Mouse (Mus musculus) midbrain, embryonic 13.5 days (tissue): ENCODE measurements around the gene Lrrc43. TPM values are rescaled to one million over a fixed set of nuclear protein-coding genes. Genes with fewer than 3 reads are reported as not detected.
A peak's percentile ranks its signal among the peaks of the same experiment; 100 is the strongest.
"Not testable (repeated sequence)": the region's sequence is repeated elsewhere in the genome, so short reads cannot be mapped to it uniquely, and the experiment has no call there.

ENCODE experiments used
- ATAC-seq: fragments of 200-750 bp; cut with Nextera tagmentation; 2 replicates; pipeline ENCODE4 v1.8.0; 2017; ENCODE audit warnings: mild to moderate bottlenecking, moderate TSS enrichment, moderate library complexity
- H3K27ac ChIP-seq: fragments of 300-500 bp; sonication (generic); 2 replicates; pipeline ENCODE4 v1.5.1; 2015; ENCODE audit warnings: inconsistent platforms, mild to moderate bottlenecking, moderate library complexity
- H3K27me3 ChIP-seq: fragments of 300-500 bp; sonication (generic); 2 replicates; pipeline ENCODE4 v1.6.1; 2015; ENCODE audit warnings: mild to moderate bottlenecking, inconsistent platforms
- H3K36me3 ChIP-seq: fragments of 300-500 bp; sonication (generic); 2 replicates; pipeline ENCODE4 v1.6.1; 2015; ENCODE audit warnings: mild to moderate bottlenecking, inconsistent platforms
- H3K4me1 ChIP-seq: fragments of 300-500 bp; sonication (generic); replicated peaks from 2 replicates; pipeline ENCODE4 v1.6.1; 2015; ENCODE audit warnings: inconsistent platforms
- H3K4me2 ChIP-seq: fragments of 300-500 bp; sonication (generic); replicated peaks from 2 replicates; pipeline ENCODE4 v1.6.1; 2015; ENCODE audit warnings: moderate library complexity, mild to moderate bottlenecking, inconsistent platforms
- H3K4me3 ChIP-seq: fragments of 300-500 bp; sonication (generic); replicated peaks from 2 replicates; pipeline ENCODE4 v1.5.1; 2015; ENCODE audit warnings: mild to moderate bottlenecking, inconsistent platforms
- H3K9ac ChIP-seq: fragments of 300-500 bp; sonication (generic); replicated peaks from 2 replicates; pipeline ENCODE4 v1.6.1; 2015; ENCODE audit warnings: mild to moderate bottlenecking, inconsistent platforms
- H3K9me3 ChIP-seq: fragments of 300-500 bp; sonication (generic); 2 replicates; pipeline ENCODE4 v1.6.1; 2016; ENCODE audit warnings: mild to moderate bottlenecking, inconsistent platforms
- WGBS: fragments of 180-500 bp; shearing (Covaris S2); methylation state at CpG from one replicate; pipeline ENCODE4 v1.1.7; 2015; 5-methylcytosine and 5-hydroxymethylcytosine counted together
- polyA plus RNA-seq: library from polyadenylated mRNA; unstranded; fragments of >200 nt; fragmentation: Nextera tagmentation; extraction: Ambion mirVana; gene quantifications from 2 replicates; pipeline ENCODE4 v1.2.1, GENCODE M21; 2015

Lrrc43 gene
- polyA plus RNA-seq, 1 experiment from 2014 or later: 0.15 TPM

DNA sequence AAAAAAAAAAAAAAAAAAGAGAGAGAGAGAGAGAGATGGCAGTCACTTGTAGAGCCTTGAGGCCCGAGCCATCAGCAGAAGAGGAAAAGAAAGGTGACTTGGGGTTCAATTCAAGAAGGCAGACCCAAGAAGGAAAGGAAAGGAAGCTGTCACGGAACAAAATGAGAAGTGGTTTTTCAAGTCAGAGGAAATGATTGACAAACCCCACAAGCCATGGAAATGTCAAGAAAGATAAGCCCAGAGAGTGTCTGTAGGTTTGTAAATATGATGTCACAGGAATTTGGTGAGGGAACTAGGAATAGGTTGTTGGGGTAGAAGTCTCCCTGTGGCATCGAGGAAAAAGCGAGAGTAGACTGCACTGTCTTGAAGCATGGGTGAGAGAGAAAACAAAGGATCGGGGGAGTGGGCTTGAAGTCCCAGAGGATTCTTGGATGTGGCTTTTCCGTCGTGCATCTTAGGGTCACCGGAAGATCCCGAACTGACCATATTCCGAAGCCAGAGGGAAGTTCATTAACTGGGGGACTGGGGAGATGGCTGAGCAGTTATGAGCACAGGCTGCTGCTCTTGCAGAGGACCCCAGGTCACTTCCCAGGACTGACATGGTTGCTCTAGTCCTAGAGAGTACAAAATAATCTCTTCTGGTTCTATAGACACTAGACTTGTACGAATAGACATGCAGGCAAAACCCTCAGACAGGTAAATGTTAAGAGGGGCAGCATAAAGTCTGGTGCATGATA, 1.3 kb upstream of the Lrrc43 start:
- Histone ChIP-seq H3K4me3 (no peak overlapping the region), H3K4me2 (no peak overlapping the region), H3K9ac (no peak overlapping the region), H3K27me3 (peaks cover 9% of the 10 kb centered on the region; the same call in 1 of the 2 replicates), H3K36me3 (no peaks in the 10 kb centered on the region), H3K4me1 (peaks cover 11% of the 10 kb centered on the region), H3K9me3 (no peaks in the 10 kb centered on the region), H3K27ac (no peak overlapping the region)
- WGBS: 87% methylated on average over 11 of the region's 11 CpGs
- no peak for ATAC-seq

DNA sequence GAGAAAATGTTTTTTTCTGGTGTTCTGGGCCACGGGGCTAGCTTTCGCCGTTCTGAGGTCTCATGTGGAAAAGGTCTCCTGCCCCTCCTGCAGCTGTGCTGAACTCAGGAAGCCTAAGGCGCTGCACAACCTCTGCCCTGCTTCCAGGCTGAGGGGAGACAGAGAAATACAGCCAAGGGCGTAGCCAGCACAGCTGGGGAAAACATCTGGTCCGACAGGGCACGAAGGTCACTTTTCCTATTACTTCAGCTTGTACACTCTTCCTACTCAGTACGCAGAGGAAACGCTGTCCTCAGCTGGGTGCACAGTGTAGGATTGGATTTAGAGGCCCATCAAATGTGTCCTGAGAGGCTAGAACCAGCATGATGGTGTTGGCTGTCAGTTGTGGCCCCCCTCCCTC, 830 bp downstream of the Lrrc43 start:
- Histone ChIP-seq H3K27ac (no peak overlapping the region), H3K27me3 (peaks cover 9% of the 10 kb centered on the region; the same call in 1 of the 2 replicates), H3K9ac (no peak overlapping the region), H3K4me1 (peaks cover 11% of the 10 kb centered on the region), H3K4me3 (no peak overlapping the region), H3K4me2 (no peak overlapping the region), H3K36me3 (no peaks in the 10 kb centered on the region), H3K9me3 (no peaks in the 10 kb centered on the region)
- no peak for ATAC-seq
- 64% methylated on average over 9 of the region's 9 CpGs for WGBS

DNA sequence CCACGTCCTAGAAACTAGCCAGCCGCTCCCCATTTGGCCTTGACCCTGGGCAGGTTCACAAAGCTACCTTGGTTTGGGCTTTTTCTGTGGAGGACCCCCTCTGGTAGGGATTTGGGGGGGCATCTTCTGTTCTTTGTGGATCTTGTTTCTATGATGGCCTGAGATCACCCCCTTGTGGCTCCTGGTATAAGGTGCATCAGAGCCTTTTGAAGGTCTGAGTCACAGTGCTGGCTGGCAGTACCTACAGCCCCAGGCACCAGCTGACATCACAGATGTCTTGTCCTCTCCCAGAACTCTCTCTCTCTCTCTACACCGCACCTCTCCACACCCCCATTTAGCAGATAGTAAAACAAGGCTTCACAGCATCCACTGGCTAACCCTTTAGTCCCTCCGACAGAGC, 10.6 kb downstream of the Lrrc43 start:
- Histone ChIP-seq H3K27ac (no peak overlapping the region), H3K9ac (no peak overlapping the region), H3K4me2 (no peak overlapping the region), H3K36me3 (no peaks in the 10 kb centered on the region), H3K9me3 (no peaks in the 10 kb centered on the region), H3K4me1 (peaks cover 8% of the 10 kb centered on the region; the same call in 1 of the 2 replicates), H3K27me3 (0 out of 2 replicates have a peak, but pooled peaks cover 4% of the 10 kb centered on the region), H3K4me3 (no peak overlapping the region)
- 45% methylated on average over 4 of the region's 4 CpGs for WGBS
- ATAC-seq: no peak

GRCm38 (mm10) chr5:123501973-123502372, 12.9 kb downstream of the Lrrc43 start:
- Histone ChIP-seq H3K4me1 (peaks cover 8% of the 10 kb centered on the region; the same call in 1 of the 2 replicates), H3K27ac (no peak overlapping the region), H3K27me3 (peaks cover 10% of the 10 kb centered on the region; the same call in 1 of the 2 replicates), H3K4me3 (no peak overlapping the region), H3K4me2 (no peak overlapping the region), H3K36me3 (no peaks in the 10 kb centered on the region), H3K9me3 (no peaks in the 10 kb centered on the region), H3K9ac (no peak overlapping the region)
- WGBS: 79% methylated on average over 4 of the region's 4 CpGs
- ATAC-seq: no peak

DNA sequence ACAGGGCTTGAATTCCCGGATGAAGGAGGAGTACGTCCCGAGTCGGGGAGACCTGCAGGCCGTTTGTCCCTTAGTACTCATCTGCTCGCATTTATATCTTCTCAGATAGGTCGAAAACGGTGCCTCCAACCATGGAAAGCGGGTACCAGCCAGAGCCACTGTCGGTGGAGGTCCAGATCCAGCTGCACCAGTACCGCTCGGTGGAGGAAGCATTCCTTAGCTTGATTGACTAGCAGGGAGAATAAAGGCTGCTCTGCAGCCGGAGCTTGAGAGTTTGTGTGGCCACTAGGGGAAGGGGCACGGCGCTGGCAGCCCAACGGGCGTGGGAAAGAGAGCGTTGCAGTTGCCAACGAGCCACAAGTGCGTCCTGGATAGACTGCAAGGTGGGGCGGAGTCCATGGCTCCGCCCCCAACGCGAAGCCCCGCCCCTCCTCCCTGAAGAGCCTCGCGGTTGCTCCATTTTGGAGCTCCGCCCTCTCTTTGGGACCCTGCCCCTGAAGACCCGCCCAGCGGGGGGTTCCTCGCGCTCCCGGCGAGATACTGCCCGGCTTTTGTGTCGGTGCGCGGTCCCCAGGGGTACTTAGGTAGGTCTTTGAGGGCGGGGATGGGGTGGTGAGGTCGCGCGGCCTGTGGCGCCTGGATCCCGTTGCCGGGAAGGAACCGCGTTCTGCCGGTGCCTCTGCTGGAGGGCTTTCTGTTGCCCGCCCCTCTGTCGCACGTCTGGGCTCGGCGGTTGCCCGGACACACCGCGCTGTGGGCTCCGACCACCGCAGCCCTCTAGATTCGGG, 19.0 kb downstream of the Lrrc43 start:
- H3K36me3 ChIP-seq: peaks cover 23% of the 10 kb centered on the region
- peak overlapping the region; percentile 79 for H3K4me2 ChIP-seq
- peak overlapping the region; percentile 60 for H3K4me3 ChIP-seq
- ATAC-seq: peak; percentile 90
- peaks cover 18% of the 10 kb centered on the region for H3K4me1 ChIP-seq
- no peak overlapping the region for H3K27ac ChIP-seq
- peak overlapping the region; percentile 69 for H3K9ac ChIP-seq
- peaks cover 13% of the 10 kb centered on the region for H3K27me3 ChIP-seq
- no peaks in the 10 kb centered on the region for H3K9me3 ChIP-seq
- under 1% methylated on average over 57 of the region's 59 CpGs for WGBS

DNA sequence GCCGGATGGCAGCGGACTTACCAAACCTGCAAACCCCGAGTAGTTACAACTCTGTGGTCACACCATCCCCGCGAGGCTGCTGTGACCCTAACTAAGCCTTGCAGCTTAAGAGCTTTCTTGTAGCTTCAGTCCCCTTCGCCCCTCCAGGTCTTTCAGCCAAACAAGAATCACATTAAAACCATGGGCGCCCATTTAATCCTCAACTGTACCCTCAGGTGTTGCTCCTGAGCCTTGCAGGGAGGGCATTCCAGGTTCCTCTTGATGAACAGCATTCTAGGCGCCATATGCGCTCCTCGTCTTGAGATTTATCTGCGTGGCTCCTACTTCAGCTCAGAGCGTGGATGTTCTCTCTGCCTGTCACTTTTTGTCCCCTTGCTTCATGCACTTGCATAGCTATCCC, 19.8 kb downstream of the Lrrc43 start:
- Histone ChIP-seq H3K27me3 (peaks cover 13% of the 10 kb centered on the region), H3K4me3 (peak overlapping the region; percentile 60), H3K36me3 (peaks cover 28% of the 10 kb centered on the region), H3K9me3 (no peaks in the 10 kb centered on the region), H3K9ac (peak overlapping the region; percentile 69), H3K4me1 (peaks cover 18% of the 10 kb centered on the region), H3K4me2 (peak overlapping the region; percentile 79), H3K27ac (no peak overlapping the region)
- ATAC-seq: no peak
- 5% methylated on average over 12 of the region's 12 CpGs for WGBS

DNA sequence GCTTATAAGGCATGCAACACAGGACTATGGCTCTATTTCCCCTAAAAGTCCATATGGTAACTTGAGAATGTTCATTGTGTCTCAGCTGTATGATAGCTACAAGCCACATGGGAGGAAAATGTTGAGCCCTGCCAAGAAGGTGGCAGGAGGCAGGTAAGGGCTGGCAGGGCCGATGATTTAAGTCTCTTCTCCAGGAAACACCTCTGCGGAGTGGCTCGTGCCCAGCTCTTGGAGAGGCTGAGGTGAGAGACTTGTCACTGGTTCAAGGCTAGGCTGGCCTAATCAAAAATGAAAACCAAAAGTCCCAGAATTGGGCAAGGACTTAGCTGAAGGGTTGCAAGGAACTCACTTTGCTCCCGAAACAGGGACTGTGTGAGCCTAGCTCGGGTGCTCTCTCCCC, 21.1 kb downstream of the Lrrc43 start, which contains the start of gene B3gnt4:
B3gnt4 (plus strand) TSS at position 301 of the 400 bp plus-strand sequence.
- peaks cover 18% of the 10 kb centered on the region for H3K4me1 ChIP-seq
- H3K27ac ChIP-seq: no peak within 1 kb of the TSS
- H3K9ac ChIP-seq: no peak within 1 kb of the TSS
- peak within 1 kb of the TSS; percentile 60 for H3K4me3 ChIP-seq
- no peaks in the 10 kb centered on the region for H3K9me3 ChIP-seq
- ATAC-seq: no peak
- H3K36me3 ChIP-seq: peaks cover 31% of the 10 kb centered on the region
- 94% methylated on average over 5 of the region's 5 CpGs for WGBS
- H3K4me2 ChIP-seq: peak within 1 kb of the TSS; percentile 79
- peaks cover 10% of the 10 kb centered on the region for H3K27me3 ChIP-seq

DNA sequence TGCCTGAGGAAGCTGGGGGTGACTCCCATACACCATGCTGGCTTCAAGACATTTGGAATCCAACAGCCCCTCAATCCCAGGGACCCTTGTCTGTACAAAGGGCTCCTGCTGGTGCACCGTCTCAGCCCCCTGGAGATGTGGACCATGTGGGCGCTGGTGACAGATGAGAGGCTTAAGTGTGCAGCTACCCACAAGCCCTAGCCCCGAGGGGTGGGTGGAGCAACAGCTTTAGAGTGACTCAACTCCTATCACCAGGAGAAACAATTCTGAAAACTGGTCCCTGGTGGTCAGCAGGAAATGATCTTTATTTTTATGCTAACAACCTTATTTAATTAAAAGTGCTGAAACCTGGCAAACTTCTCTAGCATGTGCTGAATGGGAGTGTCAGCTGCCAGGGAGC, 22.3 kb downstream of the Lrrc43 start:
- H3K27ac ChIP-seq, ATAC-seq, H3K9me3 ChIP-seq, H3K27me3 ChIP-seq, H3K9ac ChIP-seq, H3K4me3 ChIP-seq, H3K4me2 ChIP-seq: not testable (repeated sequence)
- WGBS: 75% methylated on average over 3 of the region's 3 CpGs
- H3K36me3 ChIP-seq: peaks cover 44% of the 10 kb centered on the region
- peaks cover 18% of the 10 kb centered on the region for H3K4me1 ChIP-seq

GRCm38 (mm10) chr5:123512102-123512501, 23.0 kb downstream of the Lrrc43 start:
- H3K9me3 ChIP-seq: no peaks in the 10 kb centered on the region
- H3K9ac ChIP-seq: no peak overlapping the region
- 93% methylated on average over 3 of the region's 3 CpGs for WGBS

GRCm38 (mm10) chr5:123514871-123515270, 25.8 kb downstream of the Lrrc43 start:
- no peak overlapping the region for H3K4me3 ChIP-seq
- no peak for ATAC-seq
- H3K9me3 ChIP-seq: no peaks in the 10 kb centered on the region
- H3K36me3 ChIP-seq: peaks cover 75% of the 10 kb centered on the region
- H3K27me3 ChIP-seq: no peaks in the 10 kb centered on the region
- H3K4me2 ChIP-seq: no peak overlapping the region
- no peak overlapping the region for H3K27ac ChIP-seq
- WGBS: 93% methylated on average over 5 of the region's 5 CpGs
- no peaks in the 10 kb centered on the region for H3K4me1 ChIP-seq
- no peak overlapping the region for H3K9ac ChIP-seq

More at GRCm38 (mm10) chr5:123512102-123512501, 23.0 kb downstream of the Lrrc43 start:
- H3K4me2 ChIP-seq: no peak overlapping the region
- no peak overlapping the region for H3K27ac ChIP-seq
- peaks cover 50% of the 10 kb centered on the region for H3K36me3 ChIP-seq
- peaks cover 18% of the 10 kb centered on the region for H3K4me1 ChIP-seq
- no peak overlapping the region for H3K4me3 ChIP-seq
- no peak for ATAC-seq
- peaks cover 5% of the 10 kb centered on the region for H3K27me3 ChIP-seq

GRCm38 (mm10) chr5:123520666-123521065, 31.6 kb downstream of the Lrrc43 start:
- H3K27me3 ChIP-seq: no peaks in the 10 kb centered on the region
- H3K4me2 ChIP-seq: no peak overlapping the region
- 89% methylated on average over 9 of the region's 9 CpGs for WGBS
- no peak for ATAC-seq
- H3K36me3 ChIP-seq: peaks cover 41% of the 10 kb centered on the region
- H3K4me1 ChIP-seq: peaks cover 29% of the 10 kb centered on the region
- no peak overlapping the region for H3K4me3 ChIP-seq
- H3K9ac ChIP-seq: no peak overlapping the region
- H3K9me3 ChIP-seq: no peaks in the 10 kb centered on the region
- no peak overlapping the region for H3K27ac ChIP-seq

- WGBS: 94% methylated on average over 1 of the region's 1 CpGs
- H3K4me1 ChIP-seq: peaks cover 29% of the 10 kb centered on the region
- no peaks in the 10 kb centered on the region for H3K9me3 ChIP-seq
- H3K36me3 ChIP-seq: peaks cover 31% of the 10 kb centered on the region
- no peaks in the 10 kb centered on the region for H3K27me3 ChIP-seq
- ATAC-seq: no peak
- H3K27ac ChIP-seq: no peak overlapping the region
- no peak overlapping the region for H3K4me2 ChIP-seq
- H3K9ac ChIP-seq: no peak overlapping the region
- no peak overlapping the region for H3K4me3 ChIP-seq
Observed at GRCm38 (mm10) chr5:123521621-123522020, 32.5 kb downstream of the Lrrc43 start.
